Mouse (Mus musculus) lung, postnatal 25 days (tissue): ENCODE data around the gene Pmpca.
"Not testable (repeated sequence)": the region's sequence is repeated elsewhere in the genome, so short reads cannot be mapped to it uniquely, and the experiment has no call there.

Experiments
- DNase-seq: peaks from one replicate; pipeline ENCODE4 v3.0.0; 2022; ENCODE audit warnings: low spot score

Gene Pmpca

DNA sequence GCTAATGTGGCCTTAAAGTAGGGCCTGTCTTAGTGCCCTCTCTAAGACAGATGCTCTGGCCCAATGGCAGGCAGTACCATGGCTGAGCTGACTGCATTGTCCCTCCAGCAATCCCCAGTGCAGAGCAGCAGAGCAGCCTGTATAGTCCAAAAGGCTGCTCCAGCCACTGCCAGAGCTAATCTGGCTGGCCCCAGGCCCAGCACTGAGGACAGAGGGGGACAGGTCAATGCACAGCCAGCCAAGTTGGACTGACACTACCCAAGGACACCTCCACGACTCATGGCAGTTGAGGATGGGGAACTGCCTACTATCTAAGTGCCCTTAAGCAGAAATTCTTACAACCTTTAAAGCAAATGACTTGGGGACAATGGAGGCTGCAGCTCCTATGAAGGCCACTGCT lies 20.6 kb upstream of the Pmpca start:
- no peak for DNase-seq

DNA sequence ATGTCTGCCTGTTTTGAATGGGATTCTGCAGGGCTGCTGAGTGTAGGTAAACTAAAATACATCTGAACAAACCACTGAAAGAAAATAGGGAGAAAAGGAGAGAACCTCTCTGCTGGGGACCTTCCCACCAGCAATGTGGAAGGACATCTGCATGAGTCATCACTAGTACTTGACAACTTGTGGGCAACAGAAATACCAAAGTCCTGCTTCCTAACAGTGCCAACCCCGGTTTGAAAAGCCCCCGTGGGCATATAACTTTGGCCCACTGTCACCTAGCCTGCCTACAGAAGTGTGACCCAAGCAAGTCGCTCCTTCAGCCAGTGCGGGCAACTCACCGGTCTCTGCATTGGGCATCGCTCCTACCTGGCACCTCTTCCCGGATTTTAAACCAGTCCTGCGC lies 16.7 kb upstream of the Pmpca start:
- DNase-seq: no peak

DNA sequence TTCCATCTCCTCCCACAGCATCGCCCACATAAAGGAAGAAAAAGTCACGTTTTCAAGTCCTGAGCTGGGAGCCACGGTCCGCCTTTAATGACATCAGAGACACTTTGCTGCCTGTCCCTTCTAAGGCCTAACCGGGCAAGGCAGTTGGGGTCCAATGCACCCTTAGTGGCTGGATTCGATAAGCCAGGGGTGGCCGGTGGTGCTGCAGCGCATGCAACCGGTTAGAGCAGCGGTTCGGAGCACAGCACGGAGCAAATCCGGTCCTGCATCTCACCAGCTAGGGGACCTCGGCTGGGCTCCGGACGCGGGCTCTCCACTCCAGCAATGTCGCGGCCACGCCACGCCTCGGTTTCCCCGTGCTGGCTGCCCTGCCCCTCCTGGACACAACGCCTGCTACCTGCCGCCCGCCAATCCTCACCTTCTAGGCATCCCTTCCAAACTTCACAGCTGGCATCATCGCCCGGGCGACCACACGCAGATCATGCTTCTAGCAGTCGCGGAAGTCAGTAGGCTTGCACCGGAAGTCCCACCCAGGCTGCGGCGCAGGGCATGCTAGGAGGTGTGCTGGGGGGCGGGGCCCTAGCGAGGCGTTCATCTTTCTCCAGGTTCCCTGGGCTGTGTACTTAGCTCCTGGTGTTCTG lies 8.9 kb upstream of the Pmpca start, which contains the start of gene Snapc4:
Gene Snapc4 (minus strand): TSS at position 523 of the 641 bp plus-strand sequence.
- peak; percentile 81 for DNase-seq

DNA sequence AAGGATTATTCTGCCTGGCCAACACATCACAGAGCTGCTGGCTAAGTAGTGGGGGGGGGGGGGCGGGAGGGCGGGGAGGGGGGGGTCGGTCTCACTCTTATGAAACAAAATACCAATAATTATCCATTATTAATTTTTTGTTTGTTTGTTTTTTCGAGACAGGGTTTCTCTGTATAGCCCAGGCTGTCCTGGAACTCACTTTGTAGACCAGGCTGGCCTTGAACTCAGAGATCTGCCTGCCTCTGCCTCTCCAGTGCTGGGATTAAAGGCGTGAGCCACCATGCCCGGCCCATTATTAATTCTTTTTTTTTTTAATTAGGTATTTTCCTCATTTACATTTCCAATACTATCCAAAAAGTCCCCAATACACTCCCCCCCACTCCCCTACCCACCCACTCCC lies 8.3 kb upstream of the Pmpca start:
- not testable (repeated sequence) for DNase-seq

DNA sequence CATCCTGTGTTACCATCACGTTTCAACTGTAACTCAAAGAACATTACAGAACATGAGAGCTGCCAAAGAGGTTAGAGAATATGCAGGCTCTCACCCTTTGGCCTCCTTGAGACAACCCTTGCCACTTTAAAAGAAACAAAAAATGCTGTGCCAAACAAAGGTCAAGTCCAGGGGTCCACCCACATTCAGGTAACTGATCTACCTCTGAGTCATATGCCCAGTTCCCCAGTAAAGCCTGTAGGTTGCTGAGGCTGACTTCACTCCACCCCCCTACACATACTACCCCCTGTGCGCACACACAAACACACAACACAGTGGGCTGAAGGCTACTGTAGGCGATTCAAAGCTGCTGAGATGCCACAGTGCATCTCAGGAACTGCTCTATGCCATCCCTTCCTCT lies 1.4 kb upstream of the Pmpca start:
- no peak for DNase-seq

DNA sequence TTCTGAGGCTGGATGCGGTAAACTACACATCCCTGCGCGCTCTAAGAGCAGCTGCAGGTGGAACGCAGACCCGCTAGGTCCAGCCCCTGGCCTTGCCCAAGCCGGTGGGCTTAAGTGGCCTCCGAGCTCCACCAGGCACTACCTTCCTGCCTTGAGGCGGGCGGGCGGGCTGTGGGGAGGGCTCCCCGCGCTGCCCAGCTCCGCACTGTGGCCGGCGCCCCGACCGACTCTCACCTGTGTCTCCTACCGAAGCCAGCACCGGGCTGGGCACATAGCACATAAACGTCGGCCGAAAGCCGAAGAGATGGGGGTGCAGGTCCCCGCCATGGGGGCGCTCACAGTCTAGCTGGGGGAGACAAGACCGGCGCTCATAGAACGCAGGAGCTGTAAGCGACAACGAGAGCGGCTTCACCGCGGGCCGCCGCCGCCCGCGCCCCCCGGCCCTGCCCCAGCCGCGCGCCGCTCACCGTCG lies 421 bp upstream of the Pmpca start:
- no peak for DNase-seq

DNA sequence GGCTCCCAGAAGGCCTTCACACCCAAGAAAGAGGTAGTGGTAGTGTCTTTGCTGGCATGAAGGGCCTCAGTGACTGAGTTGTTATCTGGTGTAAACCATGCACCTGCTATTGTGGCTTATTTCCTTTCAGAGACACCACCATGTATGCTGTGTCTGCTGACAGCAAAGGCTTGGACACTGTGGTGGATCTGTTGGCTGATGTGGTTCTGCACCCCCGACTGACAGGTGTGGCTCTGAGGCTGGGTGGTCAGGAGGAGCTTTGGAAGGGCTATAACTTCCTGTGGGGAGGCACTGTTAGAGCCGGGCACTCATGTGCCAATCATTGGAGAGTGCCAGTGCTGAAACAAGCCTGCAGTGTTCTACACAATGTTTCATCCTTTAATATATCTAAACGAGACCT lies 1.8 kb downstream of the Pmpca start:
- DNase-seq: no peak

DNA sequence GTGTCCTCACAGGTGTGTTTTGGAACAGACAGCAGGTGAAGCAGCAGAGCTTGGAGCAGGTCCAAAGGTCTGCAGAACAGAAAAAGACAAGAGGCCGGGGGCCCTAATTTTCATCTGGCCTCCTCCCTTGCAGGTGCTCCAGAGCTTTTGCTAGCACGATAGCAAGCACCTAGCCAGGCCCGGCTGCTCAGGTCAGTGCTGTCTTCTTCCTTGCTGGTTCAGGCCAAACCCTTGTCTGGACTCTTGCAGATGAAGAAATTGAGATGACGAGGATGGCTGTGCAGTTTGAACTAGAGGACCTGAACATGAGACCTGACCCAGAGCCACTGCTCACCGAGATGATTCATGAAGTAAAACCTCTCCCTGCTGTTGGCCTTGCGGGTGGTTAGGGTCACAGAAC lies 2.5 kb downstream of the Pmpca start:
- no peak for DNase-seq

DNA sequence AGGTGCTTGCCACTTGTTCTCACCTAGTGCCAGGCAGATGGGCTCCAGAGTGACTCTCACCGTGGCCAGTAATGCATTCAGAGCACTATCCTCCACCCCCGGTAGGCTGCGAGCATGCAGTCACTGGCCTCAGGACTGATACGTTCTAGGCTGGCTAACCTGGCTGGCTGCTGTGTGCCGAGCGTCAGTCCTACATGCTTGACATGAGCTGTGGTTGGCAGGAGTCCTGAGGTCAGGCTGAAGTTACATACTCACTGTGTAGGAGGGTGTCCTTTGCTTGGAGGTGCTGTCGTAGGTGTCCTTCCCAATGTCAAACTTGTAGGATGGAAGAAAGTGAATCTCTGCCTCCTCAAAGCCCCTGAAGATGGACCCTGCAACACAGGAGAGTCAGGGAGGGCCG lies 9.8 kb downstream of the Pmpca start:
- DNase-seq: no peak

DNA sequence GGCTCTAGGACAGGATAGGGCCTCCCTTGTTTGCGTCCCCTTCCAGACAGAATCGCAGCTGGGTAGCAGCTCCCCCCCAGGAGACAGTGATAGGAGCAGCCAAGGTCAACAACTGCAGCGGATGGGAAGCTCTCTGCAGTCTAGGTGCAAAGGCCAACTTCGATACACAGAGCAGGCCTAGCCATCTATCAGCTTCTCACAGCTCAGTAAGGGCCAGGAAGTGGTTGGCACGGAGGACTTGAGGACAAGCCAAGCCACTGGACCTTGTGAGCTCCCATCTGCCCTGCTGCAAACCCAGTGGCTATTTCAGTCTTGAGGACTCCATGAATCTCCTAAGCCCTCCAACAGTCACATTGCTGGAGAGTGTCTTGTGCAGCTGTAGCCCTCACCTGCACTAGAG lies 10.5 kb downstream of the Pmpca start:
- no peak for DNase-seq

DNA sequence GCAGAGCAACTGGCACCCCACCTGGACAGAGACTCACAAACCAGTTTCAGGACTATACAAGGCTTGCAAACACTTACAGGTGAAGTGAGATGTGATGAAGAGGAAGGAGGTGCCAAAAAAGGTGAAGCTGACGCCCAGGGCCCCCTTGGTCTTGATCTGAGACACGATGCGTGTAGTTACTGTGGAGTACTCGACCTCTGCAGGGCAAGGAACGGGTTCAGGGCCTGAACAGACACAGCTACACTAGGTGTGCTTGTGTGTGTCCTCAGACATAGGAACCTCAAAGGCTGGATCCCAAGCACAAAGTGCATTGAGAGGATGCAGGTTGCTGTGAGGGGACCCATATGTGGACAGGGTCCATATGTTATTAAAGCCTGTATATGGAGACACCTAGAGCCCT lies 11.2 kb downstream of the Pmpca start:
- no peak for DNase-seq

DNA sequence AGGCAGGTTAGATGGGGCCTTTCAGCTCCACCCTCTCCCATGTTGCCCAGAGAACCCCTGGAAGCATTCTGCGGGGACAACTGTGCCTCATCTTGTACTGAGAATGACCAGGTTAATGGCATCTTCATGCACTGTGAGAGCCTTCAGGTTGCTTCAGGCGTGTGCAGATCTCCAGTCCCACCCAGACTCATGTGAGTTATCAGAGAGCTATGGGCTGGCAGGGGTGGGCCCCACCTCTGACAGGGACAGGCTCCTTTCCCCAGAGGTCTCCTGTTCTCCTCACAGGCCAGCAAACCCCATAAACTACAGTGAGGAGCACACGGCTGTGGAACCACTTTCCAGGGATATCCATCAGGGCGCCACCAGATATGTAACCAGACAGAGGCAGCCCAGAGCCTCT lies 11.9 kb downstream of the Pmpca start:
- no peak for DNase-seq

DNA sequence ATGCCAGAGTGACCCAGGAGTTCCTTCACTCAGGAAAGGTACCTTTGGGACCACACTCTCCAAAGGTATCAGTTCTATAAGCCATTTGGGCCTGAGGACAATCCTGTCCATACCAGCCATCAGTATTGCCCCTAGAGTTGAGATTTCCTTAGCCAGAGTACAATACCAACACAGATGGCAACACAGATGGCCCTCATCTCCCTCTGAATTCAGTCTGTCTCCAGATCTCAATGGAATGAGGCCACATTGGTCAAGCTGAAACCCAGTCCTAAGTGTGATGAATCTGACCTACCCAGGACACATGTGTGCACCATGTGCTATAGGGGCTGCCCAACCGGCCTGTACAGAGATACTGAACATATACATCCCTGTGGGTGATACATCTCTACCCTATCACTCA lies 13.1 kb downstream of the Pmpca start:
- no peak for DNase-seq

DNA sequence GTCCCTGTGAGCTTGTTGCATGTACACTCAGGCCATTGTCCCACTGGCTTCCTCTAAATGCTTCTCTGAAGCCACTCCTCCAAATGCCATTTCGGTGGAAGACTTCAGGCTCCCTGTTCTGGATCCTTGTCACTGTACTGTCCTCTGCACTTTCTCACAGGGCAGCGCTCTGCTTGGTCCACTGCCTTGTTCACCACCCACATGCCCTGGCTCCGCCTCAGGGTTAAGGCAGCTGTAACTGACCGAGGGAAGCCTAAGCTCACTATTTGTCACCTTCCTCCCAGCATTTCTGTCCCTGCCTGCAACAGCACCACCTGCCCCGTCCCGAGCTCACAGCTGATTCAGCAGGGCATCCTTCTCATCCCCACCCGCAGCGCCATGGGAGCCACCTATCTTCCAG lies 14.2 kb downstream of the Pmpca start:
- no peak for DNase-seq

DNA sequence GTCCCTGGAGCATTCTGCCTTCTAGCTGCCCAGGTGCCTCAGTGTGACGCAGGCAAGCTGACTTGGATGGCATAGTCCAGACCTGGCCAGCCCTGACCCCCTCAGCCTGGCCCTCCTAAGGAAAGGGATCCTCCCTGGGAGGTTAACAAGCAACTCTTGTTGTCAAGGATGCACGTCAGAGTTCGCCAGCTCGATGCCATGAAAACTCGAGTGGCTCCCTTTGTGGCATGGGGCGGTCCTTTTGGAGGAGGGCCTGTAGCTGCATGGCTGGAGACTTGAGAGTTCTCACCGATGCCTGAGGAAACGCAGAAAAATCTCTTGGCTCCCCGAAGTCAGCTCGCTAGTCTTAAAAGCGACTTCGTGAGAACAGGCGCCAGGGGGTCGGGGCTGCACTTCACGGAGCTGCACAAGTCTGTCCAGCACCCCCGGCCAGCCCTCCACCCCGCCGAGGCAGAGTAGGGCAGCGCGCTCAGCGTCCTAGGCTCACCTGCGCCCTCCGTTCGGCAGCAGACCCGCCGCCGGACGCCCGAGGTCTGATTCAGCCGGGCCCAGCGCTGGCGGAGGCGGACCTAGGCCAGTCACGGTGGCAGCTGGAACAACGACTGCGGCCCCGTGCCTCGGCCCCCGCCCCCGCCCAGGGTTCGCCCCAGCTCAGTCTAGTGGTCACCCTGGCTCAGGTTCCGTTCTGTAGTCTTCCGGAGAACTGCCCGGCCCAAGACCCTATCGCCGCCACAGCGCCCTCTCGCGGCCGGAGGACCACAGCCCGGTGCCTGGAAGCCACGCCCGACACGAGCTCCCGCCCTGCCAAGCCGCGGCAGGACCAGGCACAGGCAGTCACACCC lies 19.6 kb downstream of the Pmpca start, which contains the start of gene Inpp5e:
Gene Inpp5e (minus strand): TSS at position 689 of the 842 bp plus-strand sequence.
- peak; percentile 97 for DNase-seq

DNA sequence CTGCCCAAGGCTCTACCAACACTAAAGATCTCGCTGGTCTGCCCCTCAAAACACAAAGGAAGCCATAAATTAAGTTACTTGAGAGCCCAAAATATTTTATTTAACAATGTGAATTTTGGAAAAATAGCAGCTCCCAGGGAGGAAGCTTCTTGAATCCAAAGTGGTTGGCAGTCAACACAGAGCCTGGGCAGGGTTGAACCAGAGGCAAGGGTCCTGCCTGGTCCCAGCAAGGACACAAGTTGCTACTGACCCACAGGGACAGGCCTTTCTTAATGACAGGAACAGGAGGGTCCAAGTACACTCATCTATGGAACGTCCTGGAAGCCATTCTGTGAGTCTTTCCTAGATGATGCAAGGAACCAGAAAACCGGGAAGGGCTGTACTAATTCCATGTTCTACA lies 20.2 kb downstream of the Pmpca start:
- DNase-seq: no peak

DNA sequence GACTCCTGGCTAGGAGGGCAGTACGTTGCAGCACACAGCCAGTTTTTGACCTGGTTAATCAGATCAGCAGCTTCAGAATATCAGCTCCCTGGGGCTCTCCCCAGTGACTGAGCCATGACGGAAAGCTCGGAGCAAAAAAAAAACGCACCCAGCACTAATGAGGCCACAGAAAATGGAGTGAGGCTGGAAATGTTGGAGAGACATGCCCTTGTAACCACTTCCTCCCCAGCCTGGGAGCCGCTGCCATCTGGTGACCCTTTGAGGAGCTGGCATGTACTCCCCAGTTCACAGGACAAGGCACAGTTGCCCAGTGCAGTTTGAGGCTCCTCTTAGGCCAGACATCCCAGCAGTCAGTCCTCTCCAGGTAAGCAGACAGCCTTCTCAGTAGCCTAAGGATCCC lies 21.0 kb downstream of the Pmpca start:
- DNase-seq: no peak

DNA sequence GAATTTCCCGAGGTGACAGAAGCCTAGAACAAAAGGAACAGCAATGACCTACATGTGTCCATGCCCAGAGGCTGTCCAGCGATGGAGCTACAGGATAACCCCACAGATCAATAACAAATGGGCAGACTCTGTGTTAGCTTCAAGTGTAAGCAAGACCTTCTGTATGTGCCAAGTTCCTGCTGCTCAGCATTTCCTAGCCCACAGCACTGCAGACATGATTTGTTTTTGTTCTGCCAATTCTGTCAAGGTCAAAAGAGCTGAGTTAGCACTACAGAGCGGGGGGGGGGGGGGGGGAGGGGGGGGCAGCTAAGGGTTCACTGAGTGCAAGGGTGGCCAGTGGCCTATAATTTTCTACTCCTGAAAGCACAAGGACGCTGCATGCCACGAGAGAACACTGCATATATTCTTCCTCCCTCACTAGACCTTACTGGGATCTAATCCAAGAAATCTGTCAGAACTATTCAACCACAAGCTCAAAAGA lies 21.8 kb downstream of the Pmpca start:
- DNase-seq: no peak

DNA sequence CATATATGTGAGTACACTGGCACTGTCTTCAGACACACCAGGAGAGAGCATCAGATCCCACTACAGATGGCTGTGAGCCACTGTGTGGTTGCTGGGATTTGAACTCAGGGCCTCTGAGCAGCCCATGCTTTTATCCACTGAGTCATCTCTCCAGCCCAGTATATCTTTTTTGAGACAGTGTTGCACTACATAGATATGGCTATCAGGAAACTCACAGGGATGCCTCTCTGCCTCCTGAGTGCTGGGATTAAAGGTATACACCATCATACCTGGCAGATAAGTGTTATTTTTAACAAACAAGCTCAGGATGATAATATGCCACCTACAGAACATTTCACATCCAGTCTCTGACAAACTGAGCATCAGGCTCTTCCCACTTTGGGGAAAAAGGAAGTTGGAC lies 27.9 kb downstream of the Pmpca start:
- DNase-seq: no peak

DNA sequence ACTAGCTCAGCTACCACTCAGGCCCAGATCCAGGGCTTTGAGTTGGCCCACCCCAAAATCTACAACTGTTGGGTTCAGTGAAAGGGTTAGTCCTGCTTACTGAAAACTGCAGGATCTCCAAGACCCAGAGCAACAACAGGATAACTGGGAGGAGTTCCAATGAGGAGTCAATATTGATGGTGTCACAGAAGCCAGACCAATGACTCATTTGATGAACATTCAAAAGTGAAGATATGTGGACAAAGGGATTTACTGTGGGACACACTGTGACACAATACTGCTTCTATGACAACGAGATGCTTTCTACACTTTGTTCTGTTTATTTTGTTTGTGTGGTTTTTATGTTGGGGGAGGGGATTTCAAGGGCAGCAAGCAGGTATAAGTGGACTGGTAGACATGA lies 29.0 kb downstream of the Pmpca start:
- DNase-seq: no peak

DNA sequence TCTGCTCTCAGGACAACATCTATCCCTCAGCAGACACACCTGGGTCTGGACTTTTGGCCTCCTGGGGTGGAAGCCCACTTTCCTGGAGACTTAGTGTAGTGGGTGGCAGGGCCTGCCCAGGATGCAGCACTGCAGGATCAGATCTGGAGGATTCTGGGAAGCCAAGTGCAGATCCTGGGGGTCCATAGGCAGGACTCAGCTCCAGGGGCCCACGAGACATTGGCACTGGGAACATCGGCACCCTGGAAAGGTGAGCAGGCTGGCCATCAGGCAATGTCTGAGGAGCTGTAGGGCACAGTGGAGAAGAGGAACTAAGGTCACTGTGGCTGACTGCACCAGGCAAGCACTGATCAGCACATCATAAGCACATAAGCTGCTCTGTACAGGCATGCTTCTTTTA lies 32.8 kb downstream of the Pmpca start:
- no peak for DNase-seq

DNA sequence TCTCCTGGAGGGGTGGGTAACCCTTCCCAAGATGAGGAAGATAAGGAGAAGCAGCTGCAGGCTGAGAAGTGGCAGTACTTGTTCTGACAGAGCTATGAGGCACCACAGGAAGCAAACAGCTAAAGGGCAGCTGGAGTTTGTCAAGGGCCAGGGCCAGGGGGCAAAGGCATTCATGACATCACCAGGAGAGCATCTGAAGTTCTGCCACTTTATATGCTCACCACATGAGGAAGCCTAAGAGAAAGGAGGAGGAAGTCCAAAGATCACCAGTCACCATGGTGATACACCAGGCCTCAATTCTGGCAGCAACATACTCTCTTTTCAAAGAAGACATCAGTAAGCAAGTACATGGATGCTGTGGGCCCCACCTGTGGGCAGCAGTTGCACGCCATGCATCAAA lies 33.9 kb downstream of the Pmpca start:
- DNase-seq: no peak

DNA sequence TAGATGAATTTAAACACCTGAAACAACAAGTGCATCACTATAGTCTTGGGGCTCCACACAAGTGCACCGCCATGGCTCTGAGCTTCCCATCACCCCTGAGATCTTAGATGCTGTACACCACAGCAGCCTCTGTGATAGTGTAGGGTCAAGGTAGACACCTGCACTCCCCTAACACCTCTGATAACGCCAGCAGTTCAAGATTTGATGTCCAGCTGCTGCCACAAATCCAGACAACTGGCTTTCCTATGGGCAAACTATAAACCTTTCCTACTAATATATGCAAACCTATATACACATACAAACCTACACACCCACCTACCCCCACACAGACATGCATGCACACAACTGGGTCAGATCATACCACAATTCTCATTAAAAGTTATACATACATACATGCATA lies 35.4 kb downstream of the Pmpca start:
- DNase-seq: no peak
